Mouse (Mus musculus) liver, adult 2 months (tissue): ENCODE results near the gene Acsl3. TPM values are rescaled to one million over a fixed set of nuclear protein-coding genes. Genes with fewer than 3 reads are reported as not detected.

Source experiments
- DNase-seq: peaks from one replicate; pipeline ENCODE4 v3.0.0-alpha.2; 2011; ENCODE audit warnings: low read depth, low spot score; ENCODE audit errors: extremely low read depth
- H3K27ac ChIP-seq: fragments of 200-500 bp; replicated peaks from 2 replicates; pipeline ENCODE4 v1.5.1; 2012; ENCODE audit warnings: low read depth, mild to moderate bottlenecking, control low read depth, inconsistent platforms, low read length; ENCODE audit not compliant: insufficient read depth
- H3K27me3 ChIP-seq: fragments of 200-500 bp; 2 replicates; pipeline ENCODE4 v1.6.1; 2012; ENCODE audit warnings: mild to moderate bottlenecking, moderate library complexity, low read length, inconsistent platforms; ENCODE audit not compliant: control insufficient read depth, insufficient read depth
- H3K36me3 ChIP-seq: fragments of 200-500 bp; 2 replicates; pipeline ENCODE4 v1.6.1; 2012; ENCODE audit warnings: low read length, inconsistent platforms; ENCODE audit not compliant: control insufficient read depth, insufficient read depth
- H3K4me1 ChIP-seq: fragments of 200-500 bp; 2 replicates; pipeline ENCODE4 v1.6.1; 2011; ENCODE audit warnings: low read length; ENCODE audit not compliant: control insufficient read depth, insufficient read depth
- H3K4me3 ChIP-seq: fragments of 200-500 bp; 2 replicates; pipeline ENCODE4 v1.5.1; 2011; ENCODE audit warnings: low read depth, mild to moderate bottlenecking, control low read depth, low read length, moderate library complexity; ENCODE audit not compliant: insufficient read depth
- H3K79me2 ChIP-seq: fragments of 200-500 bp; 2 replicates; pipeline ENCODE4 v1.6.1; 2012; ENCODE audit warnings: inconsistent platforms, mild to moderate bottlenecking, low read length, moderate library complexity; ENCODE audit not compliant: control insufficient read depth, insufficient read depth
- H3K9ac ChIP-seq: fragments of 200-500 bp; 2 replicates; pipeline ENCODE4 v1.6.1; 2012; ENCODE audit warnings: low read depth, mild to moderate bottlenecking, control low read depth, inconsistent platforms, low read length
- CTCF ChIP-seq: fragments of 200-500 bp; IDR thresholded peaks from 2 replicates; pipeline ENCODE4 v1.5.1; 2011; ENCODE audit warnings: low read depth, low read length, control low read depth
- POLR2A ChIP-seq: fragments of 200-500 bp; IDR thresholded peaks from 2 replicates; pipeline ENCODE4 v1.6.1; 2011; ENCODE audit warnings: low read length, control low read depth; ENCODE audit not compliant: insufficient read depth; ENCODE audit errors: extremely low read depth
- WGBS: fragments of 180-500 bp; shearing (Covaris S2); methylation state at CpG from one replicate; pipeline ENCODE4 v1.1.7; 2018; 5-methylcytosine and 5-hydroxymethylcytosine counted together
- polyA plus RNA-seq: library from polyadenylated mRNA; depleted of rRNA; stranded (reverse); fragments of >200 nt; gene quantifications from 2 replicates; pipeline ENCODE4 v1.2.3, GENCODE M21; 2012
- total RNA-seq: library from RNA; depleted of rRNA; stranded (reverse); fragments of >200 nt; gene quantifications from 2 replicates; pipeline ENCODE4 v1.2.3, GENCODE M21; 2014

Acsl3 gene
- total and polyA plus RNA-seq, 2 experiments = 5.3 to 39.0 TPM

- 25% methylated on average over 1 of the region's 1 CpGs for WGBS
- Histone ChIP-seq H3K4me3 (no peak overlapping the region), H3K9ac (no peak overlapping the region), H3K4me1 (no peaks in the 10 kb centered on the region), H3K79me2 (peaks cover 20% of the 10 kb centered on the region; the same call in 1 of the 2 replicates), H3K27me3 (no peaks in the 10 kb centered on the region), H3K36me3 (peaks cover 29% of the 10 kb centered on the region), H3K27ac (no peak overlapping the region)
- no peak for DNase-seq
- no peak for TF ChIP-seq CTCF
Measured at GRCm38 (mm10) chr1:78666585-78666984, 9.0 kb downstream of the Acsl3 start.

GRCm38 (mm10) chr1:78682291-78682690 is 24.7 kb downstream of the Acsl3 start:
- no peak for DNase-seq
- Histone ChIP-seq H3K27ac (no peak overlapping the region), H3K27me3 (no peaks in the 10 kb centered on the region), H3K36me3 (peaks cover 5% of the 10 kb centered on the region), H3K9ac (no peak overlapping the region), H3K4me3 (no peak overlapping the region), H3K79me2 (peaks cover 2% of the 10 kb centered on the region; the same call in 1 of the 2 replicates), H3K4me1 (no peaks in the 10 kb centered on the region)
- WGBS = 87% methylated on average over 3 of the region's 3 CpGs
- TF ChIP-seq CTCF (no peak), POLR2A (no peak)

GRCm38 (mm10) chr1:78684128-78684527 is 26.5 kb downstream of the Acsl3 start:
- WGBS = 89% methylated on average over 8 of the region's 8 CpGs
- no peak for DNase-seq
- no peaks in the 10 kb centered on the region for H3K27me3 ChIP-seq
- peaks cover 13% of the 10 kb centered on the region for H3K36me3 ChIP-seq
- H3K27ac ChIP-seq = no peak overlapping the region
- no peak for TF ChIP-seq POLR2A
- TF ChIP-seq CTCF = no peak
- H3K79me2 ChIP-seq = peaks cover 2% of the 10 kb centered on the region; the same call in 1 of the 2 replicates
- no peak overlapping the region for H3K4me3 ChIP-seq
- H3K9ac ChIP-seq = no peak overlapping the region
- no peaks in the 10 kb centered on the region for H3K4me1 ChIP-seq

GRCm38 (mm10) chr1:78686872-78687271 is 29.2 kb downstream of the Acsl3 start:
- H3K4me1 ChIP-seq = no peaks in the 10 kb centered on the region
- peaks cover 24% of the 10 kb centered on the region for H3K36me3 ChIP-seq
- peak; percentile 28 for DNase-seq
- no peak overlapping the region for H3K9ac ChIP-seq
- TF ChIP-seq POLR2A (no peak), CTCF (peak; percentile 54)
- H3K27ac ChIP-seq = no peak overlapping the region
- no peak overlapping the region for H3K4me3 ChIP-seq
- H3K27me3 ChIP-seq = no peaks in the 10 kb centered on the region
- H3K79me2 ChIP-seq = peaks cover 2% of the 10 kb centered on the region; the same call in 1 of the 2 replicates

GRCm38 (mm10) chr1:78688149-78688548 is 30.5 kb downstream of the Acsl3 start:
- H3K9ac ChIP-seq = no peak overlapping the region
- no peak overlapping the region for H3K4me3 ChIP-seq
- H3K36me3 ChIP-seq = peaks cover 29% of the 10 kb centered on the region
- no peak for TF ChIP-seq CTCF
- no peak for TF ChIP-seq POLR2A
- 91% methylated on average over 7 of the region's 7 CpGs for WGBS
- no peak for DNase-seq
- no peaks in the 10 kb centered on the region for H3K27me3 ChIP-seq
- peaks cover 2% of the 10 kb centered on the region; the same call in 1 of the 2 replicates for H3K79me2 ChIP-seq
- H3K4me1 ChIP-seq = no peaks in the 10 kb centered on the region; the same call in 1 of the 2 replicates
- no peak overlapping the region for H3K27ac ChIP-seq

GRCm38 (mm10) chr1:78694503-78695258 is 37.1 kb downstream of the Acsl3 start:
- no peak for TF ChIP-seq POLR2A
- TF ChIP-seq CTCF = no peak
- H3K36me3 ChIP-seq = peaks cover 57% of the 10 kb centered on the region

More at GRCm38 (mm10) chr1:78694503-78695258, 37.1 kb downstream of the Acsl3 start:
- Histone ChIP-seq H3K9ac (no peak overlapping the region), H3K4me1 (peaks cover 5% of the 10 kb centered on the region), H3K27me3 (no peaks in the 10 kb centered on the region), H3K79me2 (no peaks in the 10 kb centered on the region), H3K27ac (no peak overlapping the region), H3K4me3 (no peak overlapping the region)
- 93% methylated on average over 9 of the region's 9 CpGs for WGBS
- no peak for DNase-seq
